Mouse (Mus musculus) neural tube, embryonic 14.5 days (tissue): Measurements from ENCODE around the gene Ptpn11. TPM values are rescaled to one million over a fixed set of nuclear protein-coding genes. Genes with fewer than 3 reads are reported as not detected.

Source experiments
- ATAC-seq: fragments of 200-750 bp; cut with Nextera tagmentation; 2 replicates; pipeline ENCODE4 v1.8.0; 2017; ENCODE audit warnings: low read depth, mild to moderate bottlenecking, moderate TSS enrichment, moderate library complexity
- H3K27ac ChIP-seq: fragments of 300-500 bp; sonication (generic); 2 replicates; pipeline ENCODE4 v1.5.1; 2014; ENCODE audit warnings: low read depth, mild to moderate bottlenecking, control low read depth, low read length, moderate library complexity, mixed read lengths
- H3K27me3 ChIP-seq: fragments of 300-500 bp; sonication (generic); 2 replicates; pipeline ENCODE4 v1.6.1; 2014; ENCODE audit warnings: low read length; ENCODE audit not compliant: control insufficient read depth, insufficient read depth
- H3K36me3 ChIP-seq: fragments of 300-500 bp; sonication (generic); 2 replicates; pipeline ENCODE4 v1.6.1; 2014; ENCODE audit warnings: low read length, mixed read lengths; ENCODE audit not compliant: control insufficient read depth, insufficient read depth
- H3K4me1 ChIP-seq: fragments of 300-500 bp; sonication (generic); 2 replicates; pipeline ENCODE4 v1.6.1; 2014; ENCODE audit warnings: low read length; ENCODE audit not compliant: control insufficient read depth, insufficient read depth
- H3K4me2 ChIP-seq: fragments of 300-500 bp; sonication (generic); 2 replicates; pipeline ENCODE4 v1.6.1; 2014; ENCODE audit warnings: mild to moderate bottlenecking, low read depth, low read length, control low read depth
- H3K4me3 ChIP-seq: fragments of 300-500 bp; sonication (generic); 2 replicates; pipeline ENCODE4 v1.5.1; 2014; ENCODE audit warnings: low read depth, low read length, control low read depth, mixed read lengths
- H3K9ac ChIP-seq: fragments of 300-500 bp; sonication (generic); replicated peaks from 2 replicates; pipeline ENCODE4 v1.6.1; 2014; ENCODE audit warnings: low read depth, mild to moderate bottlenecking, control low read depth, low read length, mixed read lengths
- H3K9me3 ChIP-seq: fragments of 300-500 bp; sonication (generic); 2 replicates; pipeline ENCODE4 v1.6.1; 2016; ENCODE audit warnings: low read length; ENCODE audit not compliant: control insufficient read depth
- WGBS: fragments of 180-500 bp; shearing (Covaris S2); extraction: QIAGEN DNeasy Blood & Tissue Kit; methylation state at CpG from one replicate; pipeline ENCODE4 v1.1.7; 2014; 5-methylcytosine and 5-hydroxymethylcytosine counted together
- polyA plus RNA-seq: library from polyadenylated mRNA; unstranded; fragments of >200 nt; fragmentation: Nextera tagmentation; extraction: Ambion mirVana; gene quantifications from 2 replicates; pipeline ENCODE4 v1.2.1, GENCODE M21; 2014

Gene Ptpn11
- polyA plus RNA-seq, 1 experiment from 2014 or later: 26.6 TPM

DNA sequence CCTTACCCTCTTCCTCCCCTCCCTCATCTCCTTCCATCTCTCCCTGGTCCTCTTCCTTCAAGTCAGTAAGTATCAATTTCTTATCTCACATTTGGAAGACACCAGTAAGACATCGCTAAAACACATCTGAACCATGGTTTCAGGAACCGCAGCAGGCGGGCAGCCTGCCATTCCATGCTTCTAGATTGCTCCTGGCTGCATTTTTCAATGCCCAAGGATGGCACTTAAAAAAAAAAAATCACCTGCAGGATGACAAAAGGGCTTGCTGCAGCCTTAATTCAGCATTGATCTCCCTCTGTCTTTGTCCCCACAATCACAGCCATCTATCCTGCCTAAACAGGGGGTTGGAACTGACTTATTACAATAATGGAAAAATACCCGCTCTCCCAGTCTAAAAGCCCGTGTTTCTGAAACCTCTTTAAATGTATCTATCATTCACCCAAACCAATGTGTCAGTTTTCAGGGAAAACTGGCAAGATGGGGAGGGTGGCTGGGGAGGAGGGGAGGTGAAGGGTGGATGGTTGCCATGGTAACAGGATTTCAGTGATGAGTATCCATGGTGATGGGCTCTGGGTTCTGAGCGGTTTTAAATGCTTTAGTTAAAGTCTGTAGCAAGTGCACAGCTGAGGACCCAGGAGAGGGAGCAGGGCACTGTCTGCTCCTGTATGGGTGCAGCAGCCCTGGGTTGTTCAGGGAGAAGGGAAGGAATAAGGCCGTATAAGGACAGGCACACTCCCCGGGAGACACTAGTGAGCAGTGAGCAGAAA lies 75.6 kb downstream of the Ptpn11 start:
- ATAC-seq: peak; percentile 83
- 25% methylated on average over 8 of the region's 8 CpGs for WGBS
- Histone ChIP-seq H3K4me3 (no peak overlapping the region), H3K36me3 (no peaks in the 10 kb centered on the region), H3K9me3 (no peaks in the 10 kb centered on the region), H3K27ac (peak overlapping the region; percentile 89), H3K9ac (peak overlapping the region; percentile 25; the same call in 1 of the 2 replicates), H3K27me3 (no peaks in the 10 kb centered on the region), H3K4me2 (peak overlapping the region; percentile 18; the same call in 1 of the 2 replicates), H3K4me1 (peaks cover 19% of the 10 kb centered on the region)

DNA sequence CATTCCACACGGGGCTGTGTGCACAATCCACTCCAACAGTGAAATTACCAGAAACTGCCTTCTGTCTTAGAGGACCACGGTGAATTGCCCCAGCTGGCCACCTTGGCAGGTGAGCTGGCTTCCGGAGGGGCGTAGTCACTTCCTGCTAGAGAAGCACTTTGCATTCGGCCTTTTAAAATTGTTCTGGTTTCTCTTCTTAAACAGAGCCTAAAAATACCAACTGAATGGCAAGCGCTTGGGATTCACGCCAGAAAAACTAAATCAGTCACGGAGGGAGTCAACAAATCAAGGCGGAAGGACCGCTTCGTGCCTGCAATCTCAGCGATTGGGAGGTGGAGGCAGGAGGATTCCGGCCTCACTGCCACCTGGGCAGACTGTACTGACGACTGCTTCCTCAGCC lies 77.0 kb downstream of the Ptpn11 start:
- Histone ChIP-seq H3K9ac (no peak overlapping the region), H3K4me3 (no peak overlapping the region), H3K9me3 (no peaks in the 10 kb centered on the region), H3K4me2 (no peak overlapping the region), H3K4me1 (peaks cover 19% of the 10 kb centered on the region), H3K27me3 (no peaks in the 10 kb centered on the region), H3K36me3 (no peaks in the 10 kb centered on the region), H3K27ac (no peak overlapping the region; the same call in 1 of the 2 replicates)
- 58% methylated on average over 14 of the region's 14 CpGs for WGBS
- ATAC-seq: no peak

DNA sequence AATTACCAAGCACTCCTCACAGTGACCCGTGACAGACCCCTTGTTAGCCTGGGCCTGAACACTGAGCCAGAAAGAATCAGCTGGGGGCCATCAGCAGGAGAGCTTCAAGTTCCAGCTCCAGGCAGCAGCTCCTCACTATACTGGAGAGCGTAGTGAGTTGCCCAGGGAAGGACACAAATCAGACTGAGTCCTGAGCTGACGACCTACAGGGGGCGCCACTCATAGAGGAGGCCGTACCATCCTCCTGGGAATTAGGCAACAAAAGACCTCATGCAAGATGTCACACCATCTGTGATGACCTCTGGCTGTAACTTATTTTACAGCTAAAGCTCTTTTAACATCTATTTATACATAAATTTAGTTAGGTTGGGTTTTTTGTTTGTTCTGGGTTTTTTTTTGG lies 78.8 kb downstream of the Ptpn11 start:
- Histone ChIP-seq H3K9me3 (no peaks in the 10 kb centered on the region), H3K4me2 (no peak overlapping the region), H3K9ac (no peak overlapping the region), H3K27me3 (no peaks in the 10 kb centered on the region), H3K27ac (no peak overlapping the region), H3K4me3 (no peak overlapping the region), H3K36me3 (no peaks in the 10 kb centered on the region), H3K4me1 (peaks cover 19% of the 10 kb centered on the region)
- WGBS: 70% methylated on average over 5 of the region's 5 CpGs
- ATAC-seq: no peak

DNA sequence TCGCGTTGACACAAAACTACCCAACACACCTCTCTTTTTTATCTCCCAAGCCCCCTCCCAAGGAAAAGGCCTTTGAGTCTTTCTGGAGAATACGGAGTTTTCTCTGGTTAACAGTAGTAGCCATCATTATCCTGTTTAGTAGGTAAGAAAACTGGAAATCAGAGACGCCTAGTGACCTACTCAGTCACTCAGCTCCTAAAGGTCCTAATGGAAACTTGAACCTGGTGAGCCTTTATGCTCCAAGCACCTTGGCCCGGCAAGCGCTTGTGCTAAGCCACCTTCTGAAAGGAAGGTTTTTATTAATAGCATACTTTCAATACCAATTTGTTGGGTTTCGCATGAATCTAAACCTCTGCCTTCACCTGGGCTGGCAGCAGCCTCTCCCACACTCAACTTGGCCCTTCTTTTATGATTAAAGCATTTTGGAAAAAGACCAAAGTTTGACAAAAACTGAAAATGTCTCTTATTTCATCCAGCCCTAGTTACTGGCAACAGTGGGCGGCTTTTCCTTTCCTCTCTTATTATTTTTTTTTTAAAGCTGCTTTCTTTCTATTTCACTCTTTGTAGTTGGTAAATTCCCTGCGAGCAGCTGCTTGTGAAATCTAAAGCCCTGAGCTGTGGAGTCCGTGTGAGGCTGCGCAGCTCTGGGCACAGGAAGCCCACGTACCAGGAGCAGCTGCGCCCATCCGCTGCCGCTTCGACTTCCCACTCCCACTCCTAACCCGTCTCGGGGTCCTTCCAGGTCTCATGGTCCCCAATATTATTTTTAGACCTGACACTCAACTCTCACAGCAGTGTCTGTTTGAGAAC lies 79.9 kb downstream of the Ptpn11 start:
- Histone ChIP-seq H3K4me2 (no peak overlapping the region), H3K4me3 (no peak overlapping the region), H3K9me3 (no peaks in the 10 kb centered on the region), H3K27me3 (no peaks in the 10 kb centered on the region), H3K4me1 (peaks cover 19% of the 10 kb centered on the region), H3K27ac (no peak overlapping the region), H3K36me3 (no peaks in the 10 kb centered on the region), H3K9ac (no peak overlapping the region)
- no peak for ATAC-seq
- WGBS: 91% methylated on average over 18 of the region's 18 CpGs

DNA sequence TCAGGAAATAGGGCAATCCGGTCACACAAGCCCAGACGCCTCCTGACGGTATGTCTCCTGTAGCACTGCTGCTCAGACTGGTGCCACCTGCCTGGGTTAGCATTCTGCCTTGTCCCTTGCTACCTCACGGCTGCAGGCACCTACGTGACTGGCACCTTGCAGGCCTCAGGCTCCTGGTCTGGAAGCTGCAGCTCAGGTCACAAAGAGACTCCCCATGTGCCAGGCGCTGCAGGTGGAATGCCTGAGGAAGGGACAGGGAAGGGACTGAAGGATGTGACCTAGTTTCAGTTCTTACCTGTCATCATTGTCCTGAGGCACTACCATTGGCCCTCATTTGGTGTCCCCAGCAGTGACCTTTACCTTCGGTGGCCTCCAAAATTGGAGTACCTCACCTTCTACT lies 82.0 kb downstream of the Ptpn11 start:
- no peak overlapping the region for H3K9ac ChIP-seq
- no peak overlapping the region for H3K27ac ChIP-seq
- H3K27me3 ChIP-seq: no peaks in the 10 kb centered on the region
- no peaks in the 10 kb centered on the region for H3K36me3 ChIP-seq
- WGBS: 89% methylated on average over 7 of the region's 7 CpGs
- H3K9me3 ChIP-seq: no peaks in the 10 kb centered on the region
- H3K4me3 ChIP-seq: no peak overlapping the region
- no peaks in the 10 kb centered on the region for H3K4me1 ChIP-seq
- no peak for ATAC-seq
- no peak overlapping the region for H3K4me2 ChIP-seq

DNA sequence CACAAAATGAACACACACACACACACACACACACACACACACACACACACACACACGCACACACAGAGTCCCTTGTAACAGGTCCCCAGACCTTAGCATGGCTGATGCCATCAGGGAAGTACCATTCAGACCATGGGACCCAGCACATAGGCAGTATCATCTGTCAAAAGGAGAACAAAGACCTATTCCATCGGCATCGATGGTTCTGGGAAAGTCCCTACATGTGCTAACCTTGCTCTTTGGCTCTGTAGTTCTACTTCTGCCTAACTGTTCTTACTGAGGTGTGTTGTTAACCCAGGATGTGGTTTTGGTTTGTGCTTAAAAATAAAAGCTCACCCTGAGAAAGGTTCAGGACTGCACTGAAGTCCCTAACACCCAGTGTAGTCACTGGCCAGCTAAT lies 84.3 kb downstream of the Ptpn11 start:
- H3K4me2 ChIP-seq: no peak overlapping the region
- H3K9ac ChIP-seq: no peak overlapping the region
- H3K9me3 ChIP-seq: no peaks in the 10 kb centered on the region
- no peaks in the 10 kb centered on the region for H3K27me3 ChIP-seq
- WGBS: 83% methylated on average over 3 of the region's 3 CpGs
- no peaks in the 10 kb centered on the region for H3K36me3 ChIP-seq
- no peaks in the 10 kb centered on the region for H3K4me1 ChIP-seq
- H3K4me3 ChIP-seq: no peak overlapping the region
- H3K27ac ChIP-seq: no peak overlapping the region
- no peak for ATAC-seq

DNA sequence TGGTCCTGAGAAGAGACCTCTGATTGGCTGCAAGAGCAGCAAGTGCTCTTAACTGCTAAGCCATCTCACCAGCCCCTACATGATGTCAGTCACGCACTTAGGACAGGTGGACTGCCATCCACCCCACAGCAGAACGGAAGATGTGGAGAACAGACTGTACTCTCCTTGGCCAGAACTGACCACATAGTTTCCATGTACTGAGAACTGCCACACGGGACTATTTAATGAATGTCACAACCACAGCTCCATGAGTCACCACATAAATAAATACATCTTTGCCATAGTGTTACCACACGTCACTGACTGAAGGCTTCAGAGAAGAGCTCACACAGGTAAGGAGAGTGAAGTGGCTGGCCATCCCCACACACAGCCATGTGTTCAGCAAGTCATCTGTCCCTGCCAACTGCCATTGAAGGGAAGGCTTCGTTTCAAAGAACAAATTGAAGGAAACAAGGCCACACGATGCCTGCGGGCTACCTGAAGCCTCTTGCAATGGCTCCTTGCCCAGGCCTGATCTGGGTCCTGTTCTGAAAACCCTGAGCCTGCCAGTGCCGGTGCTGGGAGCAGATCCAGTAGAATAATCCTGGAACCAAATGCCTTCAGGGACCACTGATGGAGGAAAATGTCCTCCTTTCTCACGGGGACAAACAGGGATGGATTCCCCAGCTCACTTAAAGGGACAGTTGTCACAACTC lies 90.2 kb downstream of the Ptpn11 start:
- Histone ChIP-seq H3K27me3 (no peaks in the 10 kb centered on the region), H3K4me1 (no peaks in the 10 kb centered on the region), H3K9ac (no peak overlapping the region), H3K4me3 (no peak overlapping the region), H3K9me3 (no peaks in the 10 kb centered on the region), H3K4me2 (no peak overlapping the region), H3K27ac (no peak overlapping the region), H3K36me3 (no peaks in the 10 kb centered on the region)
- WGBS: 83% methylated on average over 9 of the region's 9 CpGs
- ATAC-seq: no peak

DNA sequence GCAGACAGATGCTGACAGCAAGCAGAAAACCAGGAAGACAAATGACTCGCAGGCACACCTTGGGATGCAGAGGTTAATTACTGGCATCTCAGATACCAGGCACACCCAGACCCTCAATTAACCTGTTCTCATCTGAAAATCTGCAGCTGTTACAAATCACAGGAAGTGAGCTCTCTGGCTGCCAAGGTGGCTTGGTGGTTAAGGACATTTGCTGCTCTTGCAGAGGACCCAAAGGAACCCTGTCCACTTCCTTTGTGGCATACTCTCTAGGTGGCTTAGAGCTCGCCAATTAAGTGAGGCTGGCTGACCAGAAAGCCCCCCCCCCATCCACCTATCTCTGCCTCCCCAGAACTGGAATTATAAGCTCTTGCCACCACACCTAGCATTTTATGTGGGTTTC lies 91.1 kb downstream of the Ptpn11 start:
- no peaks in the 10 kb centered on the region for H3K36me3 ChIP-seq
- H3K9ac ChIP-seq: no peak overlapping the region
- H3K4me2 ChIP-seq: no peak overlapping the region
- ATAC-seq: no peak
- H3K4me3 ChIP-seq: no peak overlapping the region
- no peaks in the 10 kb centered on the region for H3K9me3 ChIP-seq
- no peaks in the 10 kb centered on the region for H3K4me1 ChIP-seq
- H3K27ac ChIP-seq: no peak overlapping the region
- 70% methylated on average over 2 of the region's 2 CpGs for WGBS
- H3K27me3 ChIP-seq: no peaks in the 10 kb centered on the region

DNA sequence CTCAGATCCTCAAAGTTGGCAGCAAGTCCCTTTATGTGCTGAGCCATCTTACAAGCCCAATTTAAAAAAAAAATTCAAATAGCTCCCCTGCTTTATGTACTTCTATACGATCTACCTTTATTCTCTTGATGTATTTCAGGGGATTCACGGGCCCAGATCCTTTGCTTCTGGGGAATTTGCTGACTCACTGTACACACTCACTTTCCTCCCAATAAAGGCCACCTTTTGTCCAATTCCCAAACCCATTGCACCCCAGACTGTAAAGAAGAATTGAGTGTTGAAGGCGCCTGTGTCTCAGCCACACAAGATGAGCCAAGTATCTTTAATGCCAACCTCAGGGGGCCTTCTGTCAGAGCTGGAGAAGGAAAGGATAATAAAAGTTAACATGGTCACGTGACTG lies 93.2 kb downstream of the Ptpn11 start:
- H3K4me2 ChIP-seq: no peak overlapping the region
- H3K9ac ChIP-seq: no peak overlapping the region
- no peaks in the 10 kb centered on the region for H3K27me3 ChIP-seq
- H3K9me3 ChIP-seq: no peaks in the 10 kb centered on the region
- WGBS: 81% methylated on average over 4 of the region's 4 CpGs
- H3K27ac ChIP-seq: no peak overlapping the region
- ATAC-seq: no peak
- H3K4me3 ChIP-seq: no peak overlapping the region
- H3K36me3 ChIP-seq: no peaks in the 10 kb centered on the region
- no peaks in the 10 kb centered on the region for H3K4me1 ChIP-seq
